Mouse (Mus musculus): ENCODE measurements around the gene Gm10320. TPM values are rescaled to one million over a fixed set of nuclear protein-coding genes. Genes with fewer than 3 reads are reported as not detected.

Gene Gm10320
- polyA plus RNA-seq (2014; fragmentation: Illumina TruSeq; extraction: RNeasy Lipid Tissue Mini Kit (QIAGEN cat#74804); ENCODE audit: low read depth, low replicate concordance) = 1.0 TPM

GRCm38 (mm10) chr13:98491909-98492308 lies at the start of gene Gm10320:
Gene Gm10320 (minus strand): TSS chr13:98492001.

Other genes with a start within 250 kb of the Gm10320 start
- gene Utp15, start 229.0 kb downstream of the Gm10320 start, polyA plus RNA-seq (2014; fragmentation: Illumina TruSeq; extraction: RNeasy Lipid Tissue Mini Kit (QIAGEN cat#74804); ENCODE audit: low read depth, low replicate concordance) = 5.2 TPM
- gene Ankra2, start 228.9 kb downstream of the Gm10320 start, polyA plus RNA-seq (2014; fragmentation: Illumina TruSeq; extraction: RNeasy Lipid Tissue Mini Kit (QIAGEN cat#74804); ENCODE audit: low read depth, low replicate concordance) = 14.5 TPM
- gene Gm21976, start 212.1 kb downstream of the Gm10320 start, polyA plus RNA-seq (2014; fragmentation: Illumina TruSeq; extraction: RNeasy Lipid Tissue Mini Kit (QIAGEN cat#74804); ENCODE audit: low read depth, low replicate concordance) = not detected
- gene Btf3, start 175.0 kb downstream of the Gm10320 start, polyA plus RNA-seq (2014; fragmentation: Illumina TruSeq; extraction: RNeasy Lipid Tissue Mini Kit (QIAGEN cat#74804); ENCODE audit: low read depth, low replicate concordance) = 375 TPM
- gene Foxd1, start 137.8 kb downstream of the Gm10320 start, polyA plus RNA-seq (2014; fragmentation: Illumina TruSeq; extraction: RNeasy Lipid Tissue Mini Kit (QIAGEN cat#74804); ENCODE audit: low read depth, low replicate concordance) = not detected
- not detected for gene Tmem174, start 145.4 kb upstream of the Gm10320 start, polyA plus RNA-seq (2014; fragmentation: Illumina TruSeq; extraction: RNeasy Lipid Tissue Mini Kit (QIAGEN cat#74804); ENCODE audit: low read depth, low replicate concordance)
- gene Tmem171, start 202.8 kb upstream of the Gm10320 start, polyA plus RNA-seq (2014; fragmentation: Illumina TruSeq; extraction: RNeasy Lipid Tissue Mini Kit (QIAGEN cat#74804); ENCODE audit: low read depth, low replicate concordance) = not detected